Mouse (Mus musculus): ENCODE measurements at regions not wholly inside any gene's neighbourhood (a gene's known extent, or its start where the extent isn't known, plus 50 kb on each side); places are given as distances from the start of the nearest gene placed in this dataset.

GRCm38 (mm10) chr12:26071610-26072009, 343.4 kb downstream of the Rnf144a start:
- peak; percentile 35 to 64 for DNase-seq (ENCODE audit: low spot score in 2 of 2)

- DNase-seq (ENCODE audit: low spot score in 2 of 2) = peak; percentile 33 to 41
These were observed 346.4 kb downstream of the Rnf144a start for GRCm38 (mm10) chr12:26068685-26069008.

GRCm38 (mm10) chr12:26067866-26068684, 347.0 kb downstream of the Rnf144a start:
- DNase-seq (ENCODE audit: low spot score in 2 of 2) = peak in 1 of 2 experiments; percentile 5

GRCm38 (mm10) chr12:26060378-26060777, 354.7 kb downstream of the Rnf144a start:
- DNase-seq (ENCODE audit: low spot score in 2 of 2) = no peak

- DNase-seq (ENCODE audit: low spot score in 2 of 2) = no peak
These were observed 356.0 kb downstream of the Rnf144a start for GRCm38 (mm10) chr12:26059090-26059489.

GRCm38 (mm10) chr12:26057491-26058054, 357.5 kb downstream of the Rnf144a start:
- DNase-seq (ENCODE audit: low spot score in 2 of 2) = no peak

GRCm38 (mm10) chr12:26046991-26047390, 368.1 kb downstream of the Rnf144a start:
- no peak for DNase-seq (ENCODE audit: low spot score in 2 of 2)

- no peak for DNase-seq (ENCODE audit: low spot score in 2 of 2)
These were observed 369.7 kb downstream of the Rnf144a start for GRCm38 (mm10) chr12:26045321-26045720.

- DNase-seq (ENCODE audit: low spot score in 2 of 2) = no peak
These were observed 402.1 kb downstream of the Rnf144a start for GRCm38 (mm10) chr12:26012951-26013350.

- no peak for DNase-seq (ENCODE audit: low spot score in 2 of 2)
These were observed 421.0 kb downstream of the Rnf144a start for GRCm38 (mm10) chr12:25994063-25994462.

- DNase-seq (ENCODE audit: low spot score in 2 of 2) = no peak
These were observed 423.1 kb downstream of the Rnf144a start for GRCm38 (mm10) chr12:25991801-25992525.

GRCm38 (mm10) chr12:25982545-25982944, 432.5 kb downstream of the Rnf144a start:
- no peak for DNase-seq (ENCODE audit: low spot score in 2 of 2)

GRCm38 (mm10) chr12:25978335-25978734, 436.7 kb downstream of the Rnf144a start:
- DNase-seq (ENCODE audit: low spot score in 2 of 2) = no peak

- DNase-seq (ENCODE audit: low spot score in 2 of 2) = no peak
These were observed 456.5 kb downstream of the Rnf144a start for GRCm38 (mm10) chr12:25958584-25958983.

- DNase-seq (ENCODE audit: low spot score in 2 of 2) = no peak
These were observed 457.5 kb downstream of the Rnf144a start for GRCm38 (mm10) chr12:25957547-25957946.

GRCm38 (mm10) chr12:25947107-25947506, 467.9 kb downstream of the Rnf144a start:
- DNase-seq (ENCODE audit: low spot score in 2 of 2) = no peak

GRCm38 (mm10) chr12:25946121-25946520, 468.9 kb downstream of the Rnf144a start:
- DNase-seq (ENCODE audit: low spot score in 2 of 2) = no peak

GRCm38 (mm10) chr12:25938856-25939255, 476.2 kb downstream of the Rnf144a start:
- no peak for DNase-seq (ENCODE audit: low spot score in 2 of 2)

GRCm38 (mm10) chr12:25934946-25935345, 480.1 kb downstream of the Rnf144a start:
- no peak for DNase-seq (ENCODE audit: low spot score in 2 of 2)

- DNase-seq (ENCODE audit: low spot score in 2 of 2) = no peak
These were observed 480.5 kb downstream of the Rnf144a start for GRCm38 (mm10) chr12:25934526-25934925.

GRCm38 (mm10) chr12:25926367-25926766, 488.7 kb downstream of the Rnf144a start:
- DNase-seq (ENCODE audit: low spot score in 2 of 2) = no peak

- DNase-seq (ENCODE audit: low spot score in 2 of 2) = no peak
These were observed 490.5 kb downstream of the Rnf144a start for GRCm38 (mm10) chr12:25924526-25924925.

GRCm38 (mm10) chr12:25923772-25924171, 491.3 kb downstream of the Rnf144a start:
- DNase-seq (ENCODE audit: low spot score in 2 of 2) = no peak
